Mouse (Mus musculus) small intestine, adult 2 months (tissue): ENCODE measurements around the gene Lst1. TPM values are rescaled to one million over a fixed set of nuclear protein-coding genes. Genes with fewer than 3 reads are reported as not detected.

Experiments
- H3K27ac ChIP-seq: fragments of 200-500 bp; 2 replicates; pipeline ENCODE4 v1.5.1; 2012; ENCODE audit warnings: low read depth, low read length, control low read depth, inconsistent platforms; ENCODE audit not compliant: insufficient read depth
- H3K27me3 ChIP-seq: fragments of 200-500 bp; 2 replicates; pipeline ENCODE4 v1.6.1; 2012; ENCODE audit warnings: mild to moderate bottlenecking, moderate library complexity, low read length, inconsistent platforms; ENCODE audit not compliant: control insufficient read depth, insufficient read depth
- H3K36me3 ChIP-seq: fragments of 200-500 bp; 2 replicates; pipeline ENCODE4 v1.6.1; 2012; ENCODE audit warnings: mild to moderate bottlenecking, low read length, control low read depth, inconsistent platforms; ENCODE audit not compliant: control insufficient read depth, insufficient read depth
- H3K4me1 ChIP-seq: fragments of 200-500 bp; 2 replicates; pipeline ENCODE4 v1.6.1; 2012; ENCODE audit warnings: low read length, inconsistent platforms, mixed read lengths; ENCODE audit not compliant: control insufficient read depth, insufficient read depth, insufficient read length
- H3K4me3 ChIP-seq: fragments of 200-500 bp; 2 replicates; pipeline ENCODE4 v1.5.1; 2012; ENCODE audit warnings: low read depth, mild to moderate bottlenecking, control low read depth, inconsistent platforms, low read length, moderate library complexity
- CTCF ChIP-seq: fragments of 200-500 bp; IDR thresholded peaks from 2 replicates; pipeline ENCODE4 v1.5.1; 2012; ENCODE audit warnings: low read depth, mild to moderate bottlenecking, control low read depth, inconsistent platforms, low read length, moderate library complexity, mixed read lengths; ENCODE audit not compliant: insufficient replicate concordance, insufficient read length; ENCODE audit errors: extremely low read depth
- POLR2A ChIP-seq: fragments of 200-500 bp; IDR thresholded peaks from 2 replicates; pipeline ENCODE4 v1.6.1; 2012; ENCODE audit warnings: low read depth, mild to moderate bottlenecking, control low read depth, inconsistent platforms, low read length, moderate library complexity
- WGBS: fragments of 180-500 bp; shearing (Covaris S2); methylation state at CpG from one replicate; pipeline ENCODE4 v1.1.7; 2018; 5-methylcytosine and 5-hydroxymethylcytosine counted together
- polyA plus RNA-seq: library from polyadenylated mRNA; depleted of rRNA; stranded (reverse); fragments of >200 nt; gene quantifications from 2 replicates; pipeline ENCODE4 v1.2.3, GENCODE M21; 2012

Gene Lst1
- polyA plus RNA-seq, 1 experiment: 18.8 TPM

- Histone ChIP-seq H3K4me1 (peaks cover 21% of the 10 kb centered on the region), H3K27me3 (no peaks in the 10 kb centered on the region), H3K27ac (no peak overlapping the region), H3K4me3 (peak overlapping the region; percentile 35; the same call in 1 of the 2 replicates), H3K36me3 (no peaks in the 10 kb centered on the region)
- TF ChIP-seq POLR2A: no peak
- no peak for TF ChIP-seq CTCF
- 76% methylated on average over 10 of the region's 10 CpGs for WGBS
Observed at GRCm38 (mm10) chr17:35205380-35205769, 17.1 kb upstream of the Lst1 start.

- Histone ChIP-seq H3K4me1 (peaks cover 21% of the 10 kb centered on the region), H3K4me3 (peak within 1 kb of the TSS; percentile 35; the same call in 1 of the 2 replicates), H3K27me3 (no peaks in the 10 kb centered on the region), H3K36me3 (no peaks in the 10 kb centered on the region), H3K27ac (no peak within 1 kb of the TSS)
- TF ChIP-seq POLR2A (no peak), CTCF (no peak)
- WGBS: 62% methylated on average over 20 of the region's 20 CpGs
Observed at GRCm38 (mm10) chr17:35204494-35205379, 16.5 kb upstream of the Lst1 start, which contains the start of gene Lta. Gene Lta (minus strand): TSS chr17:35205351.

- Histone ChIP-seq H3K4me1 (peaks cover 22% of the 10 kb centered on the region), H3K4me3 (no peak overlapping the region), H3K27ac (peak overlapping the region; percentile 30; the same call in 1 of the 2 replicates), H3K27me3 (no peaks in the 10 kb centered on the region), H3K36me3 (no peaks in the 10 kb centered on the region)
- no peak for TF ChIP-seq CTCF
- WGBS: 79% methylated on average over 4 of the region's 4 CpGs
Observed at GRCm38 (mm10) chr17:35202442-35202841, 14.2 kb upstream of the Lst1 start.

DNA sequence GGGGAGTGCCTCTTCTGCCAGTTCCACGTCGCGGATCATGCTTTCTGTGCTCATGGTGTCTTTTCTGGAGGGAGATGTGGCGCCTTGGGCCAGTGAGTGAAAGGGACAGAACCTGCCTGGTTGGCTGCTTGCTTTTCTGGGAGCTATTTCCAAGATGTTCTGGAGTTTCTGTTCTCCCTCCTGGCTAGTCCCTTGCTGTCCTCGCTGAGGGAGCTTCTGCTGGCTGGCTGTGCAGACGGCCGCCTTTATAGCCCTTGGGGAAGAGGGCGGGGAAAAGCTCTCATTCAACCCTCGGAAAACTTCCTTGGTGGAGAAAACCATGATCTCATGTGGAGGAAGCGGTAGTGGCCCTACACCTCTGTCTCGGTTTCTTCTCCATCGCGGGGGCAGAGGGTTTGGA, 13.5 kb upstream of the Lst1 start, which contains the start of gene Tnf:
TSS of gene Tnf (minus strand) at position 221 of the 400 bp plus-strand sequence.
- 18% methylated on average over 13 of the region's 13 CpGs for WGBS
- Histone ChIP-seq H3K4me3 (peak within 1 kb of the TSS; percentile 56), H3K4me1 (peaks cover 22% of the 10 kb centered on the region), H3K36me3 (no peaks in the 10 kb centered on the region), H3K27me3 (no peaks in the 10 kb centered on the region), H3K27ac (peak within 1 kb of the TSS; percentile 42)
- peak; percentile 79; the same call in 1 of the 2 replicates for TF ChIP-seq POLR2A
- no peak for TF ChIP-seq CTCF

DNA sequence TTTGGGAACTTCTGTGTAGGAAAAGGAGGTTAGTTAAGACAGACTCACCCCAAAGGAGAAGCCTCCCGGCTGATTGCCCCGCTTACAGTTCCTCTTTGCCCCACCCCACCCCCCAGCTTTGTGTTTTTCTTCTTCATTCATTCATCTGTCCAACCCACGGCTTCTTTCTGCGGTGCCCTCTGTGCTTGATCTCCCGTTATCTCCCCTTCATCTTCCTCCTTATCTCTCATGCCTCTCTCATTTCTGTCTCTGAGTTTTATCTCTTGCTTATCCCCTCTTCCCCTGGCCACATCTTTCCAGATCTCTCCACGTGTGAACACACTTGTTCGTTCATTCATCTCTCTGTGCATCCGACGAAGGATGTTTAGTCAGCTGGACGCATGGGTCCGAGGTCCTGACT, 12.9 kb upstream of the Lst1 start:
- WGBS: 52% methylated on average over 11 of the region's 11 CpGs
- TF ChIP-seq CTCF (no peak), POLR2A (no peak)
- Histone ChIP-seq H3K27ac (no peak overlapping the region), H3K4me3 (peak overlapping the region; percentile 56), H3K4me1 (peaks cover 26% of the 10 kb centered on the region), H3K27me3 (no peaks in the 10 kb centered on the region), H3K36me3 (no peaks in the 10 kb centered on the region)

DNA sequence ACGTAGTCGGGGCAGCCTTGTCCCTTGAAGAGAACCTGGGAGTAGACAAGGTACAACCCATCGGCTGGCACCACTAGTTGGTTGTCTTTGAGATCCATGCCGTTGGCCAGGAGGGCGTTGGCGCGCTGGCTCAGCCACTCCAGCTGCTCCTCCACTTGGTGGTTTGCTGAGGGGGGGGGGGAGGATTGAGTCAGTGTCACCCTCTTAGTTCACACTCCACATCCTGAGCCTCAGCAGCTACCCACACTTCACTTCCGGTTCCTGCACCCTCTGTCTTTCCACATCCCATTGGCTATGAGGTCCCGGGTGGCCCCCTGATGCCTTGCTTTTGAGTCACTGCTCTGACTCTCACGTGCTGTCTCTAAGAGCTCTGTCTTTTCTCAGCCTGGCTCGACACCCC, 12.2 kb upstream of the Lst1 start:
- peaks cover 28% of the 10 kb centered on the region for H3K4me1 ChIP-seq
- WGBS: 68% methylated on average over 11 of the region's 11 CpGs
- no peaks in the 10 kb centered on the region for H3K27me3 ChIP-seq
- TF ChIP-seq POLR2A (no peak), CTCF (no peak)
- peak overlapping the region; percentile 56 for H3K4me3 ChIP-seq
- peak overlapping the region; percentile 42 for H3K27ac ChIP-seq
- no peaks in the 10 kb centered on the region for H3K36me3 ChIP-seq

DNA sequence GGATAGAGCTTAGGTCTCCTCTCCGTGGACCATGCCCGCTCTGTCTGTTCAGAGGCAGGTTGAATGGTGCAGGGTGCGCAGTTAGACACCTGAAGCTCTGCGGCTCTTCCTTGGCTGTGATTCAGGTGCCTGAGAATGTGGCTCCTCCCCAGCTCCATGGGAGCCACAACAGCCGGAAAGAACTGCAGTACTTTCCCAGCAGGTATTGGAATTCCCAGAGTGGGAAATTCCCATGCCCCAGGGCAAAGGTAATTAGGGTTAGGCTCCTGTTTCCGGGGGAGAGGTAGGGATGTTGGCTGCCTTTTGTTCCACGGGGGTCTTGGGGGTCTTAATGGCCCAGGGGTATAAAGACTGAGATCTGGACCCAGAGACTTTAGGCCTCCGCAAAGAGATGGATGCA, 10.7 kb upstream of the Lst1 start:
- TF ChIP-seq CTCF (no peak), POLR2A (no peak)
- WGBS: 31% methylated on average over 8 of the region's 8 CpGs
- Histone ChIP-seq H3K27ac (no peak overlapping the region), H3K4me3 (no peak overlapping the region), H3K27me3 (no peaks in the 10 kb centered on the region), H3K4me1 (peaks cover 25% of the 10 kb centered on the region), H3K36me3 (no peaks in the 10 kb centered on the region)
